Mouse (Mus musculus): ENCODE results near the gene Ybx2.

GRCm38 (mm10) chr11:69983377-69983776, 47.8 kb downstream of the Ybx2 start:
- no peak for TF ChIP-seq CTCF (IDR thresholded peaks at IDR 0.05; ENCODE audit: borderline replicate concordance, control insufficient read depth, extremely low read depth, insufficient read depth, low read length, poor library complexity)
- TF ChIP-seq POLR2A (IDR thresholded peaks at IDR 0.05; ENCODE audit: control insufficient read depth, extremely low read depth, insufficient read depth, low read length, poor library complexity) = no peak

Data from thymus, adult 2 months (tissue).